Mouse (Mus musculus): ENCODE measurements around the gene Gon4l. TPM values are rescaled to one million over a fixed set of nuclear protein-coding genes. Genes with fewer than 3 reads are reported as not detected.

Gon4l gene
- polyA plus RNA-seq, 1 experiment, result 30.1 TPM

DNA sequence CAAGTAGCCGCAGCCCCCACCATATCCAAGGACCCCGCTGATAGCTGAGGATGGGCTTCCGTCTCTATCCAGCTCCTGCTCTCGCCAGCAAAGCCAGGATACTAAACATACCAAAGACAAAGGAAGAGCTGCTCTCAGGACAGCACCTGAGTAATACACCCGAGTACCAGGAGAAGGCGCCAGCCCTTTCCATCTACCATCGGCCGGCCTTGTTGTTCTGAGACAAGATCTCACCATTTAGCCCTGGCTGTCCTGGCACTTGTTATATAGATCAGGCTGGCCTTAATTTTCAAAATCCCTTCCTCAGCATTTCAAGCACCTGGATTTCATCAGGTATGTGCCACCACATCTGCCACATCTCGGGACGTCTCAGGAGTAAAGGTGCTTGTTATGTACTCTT lies 104.0 kb downstream of the Gon4l start:
- Histone ChIP-seq H3K4me1 (ENCODE audit: control insufficient read depth, insufficient read depth, low read length) (no peaks in the 10 kb centered on the region), H3K27ac (ENCODE audit: insufficient read depth, low read length) (no peak overlapping the region), H3K4me3 (ENCODE audit: insufficient read depth, low read length) (no peak overlapping the region)
- TF ChIP-seq CTCF (IDR thresholded peaks at IDR 0.05; ENCODE audit: extremely low read depth, insufficient read depth, low read length) (no peak), POLR2A (IDR thresholded peaks at IDR 0.05; ENCODE audit: extremely low read depth, insufficient read depth, low read length) (no peak)

DNA sequence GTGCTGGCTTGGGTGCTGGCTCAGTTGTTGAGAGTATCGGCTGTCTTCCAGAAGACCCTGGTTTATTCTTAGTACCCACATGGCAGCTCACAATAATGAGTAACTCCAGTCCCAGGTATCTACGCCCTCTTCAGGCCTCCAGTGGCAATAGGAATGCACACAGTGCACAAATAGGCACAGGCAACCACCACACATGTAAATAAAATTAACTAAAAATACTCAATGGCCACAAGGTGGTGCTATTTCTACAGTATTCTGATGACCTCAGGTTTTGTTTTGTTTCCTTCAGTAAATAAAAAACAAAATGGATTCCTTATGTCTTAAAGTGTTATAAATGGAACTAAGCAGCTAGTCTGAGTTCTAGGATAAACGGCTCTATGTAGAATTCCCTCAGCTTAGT lies 104.7 kb downstream of the Gon4l start:
- no peak for TF ChIP-seq POLR2A (IDR thresholded peaks at IDR 0.05; ENCODE audit: extremely low read depth, insufficient read depth, low read length)
- no peak; the same call in 1 of the 2 replicates for TF ChIP-seq CTCF (IDR thresholded peaks at IDR 0.05; ENCODE audit: extremely low read depth, insufficient read depth, low read length)
- Histone ChIP-seq H3K27ac (ENCODE audit: insufficient read depth, low read length) (no peak overlapping the region), H3K4me1 (ENCODE audit: control insufficient read depth, insufficient read depth, low read length) (no peaks in the 10 kb centered on the region), H3K4me3 (ENCODE audit: insufficient read depth, low read length) (no peak overlapping the region)

DNA sequence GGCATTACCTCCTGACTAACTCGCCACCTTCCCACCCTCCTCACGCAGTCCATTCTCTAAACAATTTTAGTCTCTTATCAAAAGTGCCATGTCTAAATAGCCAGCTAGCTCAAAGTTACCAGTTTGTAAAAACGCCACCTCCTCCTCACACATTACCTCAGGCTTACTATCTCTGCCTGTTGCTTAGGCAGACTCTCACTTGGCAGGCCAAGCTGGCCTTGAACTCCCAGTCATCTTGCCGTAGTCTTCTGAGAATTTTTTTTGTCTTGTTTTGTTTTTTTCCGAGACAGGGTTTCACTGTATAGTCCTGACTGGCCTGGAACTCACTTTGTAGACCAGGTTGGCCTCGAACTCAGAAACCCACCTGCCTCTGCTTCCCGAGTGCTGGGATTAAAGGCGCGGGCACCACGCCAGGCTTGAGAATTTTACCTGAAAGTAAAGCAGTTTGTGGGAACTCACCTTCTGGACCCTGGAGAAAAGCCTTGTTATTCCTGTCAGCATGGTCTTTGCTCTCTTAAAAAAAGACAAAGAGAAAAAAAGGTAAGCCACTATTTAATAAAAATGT lies 107.4 kb downstream of the Gon4l start:
- Histone ChIP-seq H3K27ac (ENCODE audit: insufficient read depth, low read length) (no peak overlapping the region), H3K4me1 (ENCODE audit: control insufficient read depth, insufficient read depth, low read length) (no peaks in the 10 kb centered on the region), H3K4me3 (ENCODE audit: insufficient read depth, low read length) (no peak overlapping the region)
- TF ChIP-seq POLR2A (IDR thresholded peaks at IDR 0.05; ENCODE audit: extremely low read depth, insufficient read depth, low read length) (no peak), CTCF (IDR thresholded peaks at IDR 0.05; ENCODE audit: extremely low read depth, insufficient read depth, low read length) (no peak)

DNA sequence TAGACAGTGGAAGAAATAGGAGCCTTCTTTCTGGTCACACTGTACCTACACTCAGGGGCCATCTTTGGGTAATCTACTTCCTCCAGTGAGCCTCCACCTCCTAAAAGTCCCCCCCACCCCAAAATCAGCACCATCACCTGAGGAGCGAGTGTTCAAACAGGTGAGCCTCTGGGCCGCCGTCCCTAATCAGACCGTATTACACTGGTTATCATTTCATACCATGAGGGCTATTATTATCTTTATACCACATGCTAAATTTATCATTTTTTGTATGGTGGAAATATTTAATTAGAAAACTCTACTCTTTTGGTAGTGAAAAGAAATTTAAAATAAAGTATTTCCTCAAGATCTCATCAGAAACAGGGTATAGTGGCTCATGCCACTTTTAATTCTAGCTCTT lies 109.1 kb downstream of the Gon4l start:
- H3K4me1 ChIP-seq (ENCODE audit: control insufficient read depth, insufficient read depth, low read length), result no peaks in the 10 kb centered on the region
- no peak overlapping the region for H3K4me3 ChIP-seq (ENCODE audit: insufficient read depth, low read length)
- H3K27ac ChIP-seq (ENCODE audit: insufficient read depth, low read length), result no peak overlapping the region
- TF ChIP-seq CTCF (IDR thresholded peaks at IDR 0.05; ENCODE audit: extremely low read depth, insufficient read depth, low read length) (no peak), POLR2A (IDR thresholded peaks at IDR 0.05; ENCODE audit: extremely low read depth, insufficient read depth, low read length) (no peak)

- peak overlapping the region; percentile 95 for H3K27ac ChIP-seq (ENCODE audit: insufficient read depth, low read length)
- peak overlapping the region; percentile 97 for H3K4me3 ChIP-seq (ENCODE audit: insufficient read depth, low read length)
- TF ChIP-seq CTCF (IDR thresholded peaks at IDR 0.05; ENCODE audit: extremely low read depth, insufficient read depth, low read length) (no peak), POLR2A (IDR thresholded peaks at IDR 0.05; ENCODE audit: extremely low read depth, insufficient read depth, low read length) (peak; percentile 84)
- H3K4me1 ChIP-seq (ENCODE audit: control insufficient read depth, insufficient read depth, low read length), result no peaks in the 10 kb centered on the region
Observed at GRCm38 (mm10) chr3:88949786-88950575, 115.0 kb downstream of the Gon4l start.

DNA sequence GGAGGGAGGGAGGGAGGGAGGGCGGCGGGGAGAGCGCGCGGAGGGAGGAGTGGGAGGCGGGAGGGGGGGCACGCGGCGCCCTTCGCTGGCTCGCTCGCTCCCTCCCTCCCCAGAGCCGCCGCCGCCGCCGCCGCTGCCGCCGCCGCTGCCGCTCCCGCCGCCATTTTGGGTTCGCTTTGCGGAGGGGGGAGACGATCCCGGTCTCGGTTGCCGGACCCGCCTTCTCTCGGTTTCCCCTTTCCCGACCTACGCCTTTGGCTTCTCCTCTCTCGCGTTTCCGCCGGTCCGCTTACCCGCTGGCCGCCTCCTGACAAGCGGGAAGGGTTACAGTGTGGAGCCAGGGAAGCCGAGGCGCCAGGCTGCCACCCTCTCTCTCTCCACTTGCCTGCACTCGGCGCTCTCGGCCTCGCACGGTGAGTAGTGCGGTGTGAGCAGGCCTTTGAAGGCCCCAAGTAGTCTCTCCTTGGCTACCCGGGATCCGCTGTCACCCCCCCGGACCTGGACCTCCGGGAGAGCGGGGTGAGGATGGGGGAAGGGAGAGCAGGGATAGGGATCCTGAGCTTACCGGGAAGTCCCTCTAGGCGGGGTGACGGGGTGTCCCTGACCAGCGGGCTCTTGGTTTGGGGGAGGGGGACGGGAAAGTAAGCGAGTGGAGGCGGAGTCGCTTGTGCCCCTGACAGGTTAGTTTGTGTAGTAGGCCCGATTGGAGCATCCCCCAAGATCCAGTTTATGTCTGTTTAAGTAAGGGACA lies 115.7 kb downstream of the Gon4l start, which contains the start of the genes Ash1l and Dap3:
Gene Ash1l, plus strand, starts transcription at position 47 of the 751 bp plus-strand sequence.
Gene Dap3, minus strand, starts transcription at position 606 of the 751 bp plus-strand sequence.
- TF ChIP-seq CTCF (IDR thresholded peaks at IDR 0.05; ENCODE audit: extremely low read depth, insufficient read depth, low read length) (0 out of 2 replicates have a peak, but pooled peaks have one; percentile 8), POLR2A (IDR thresholded peaks at IDR 0.05; ENCODE audit: extremely low read depth, insufficient read depth, low read length) (no peak)
- Histone ChIP-seq H3K27ac (ENCODE audit: insufficient read depth, low read length) (peak within 1 kb of the TSS; percentile 100), H3K4me3 (ENCODE audit: insufficient read depth, low read length) (peak within 1 kb of the TSS; percentile 97), H3K4me1 (ENCODE audit: control insufficient read depth, insufficient read depth, low read length) (no peaks in the 10 kb centered on the region)

DNA sequence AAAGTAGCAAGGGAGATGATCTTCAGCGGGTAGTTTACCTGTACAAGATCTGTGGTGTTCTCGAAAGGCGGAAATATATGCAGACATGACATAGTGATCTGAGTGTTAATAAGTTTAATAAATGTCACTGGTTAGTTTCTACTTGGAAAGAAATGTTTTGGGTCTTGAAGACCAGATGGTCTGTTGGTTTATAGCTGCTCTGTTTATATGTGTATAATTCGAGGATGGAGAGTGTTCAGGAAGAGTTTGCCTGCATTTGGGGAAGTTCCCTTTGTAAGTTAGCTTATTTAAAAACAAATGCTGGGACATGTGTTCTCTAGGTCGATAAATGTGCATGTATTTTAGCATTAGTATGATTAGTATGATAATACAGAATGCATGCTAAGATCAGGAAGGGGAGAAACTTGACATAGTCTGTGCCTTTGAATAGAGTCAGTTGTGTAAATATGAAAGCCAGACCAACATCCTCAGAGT lies 116.3 kb downstream of the Gon4l start:
- Histone ChIP-seq H3K4me1 (ENCODE audit: control insufficient read depth, insufficient read depth, low read length) (no peaks in the 10 kb centered on the region), H3K4me3 (ENCODE audit: insufficient read depth, low read length) (peak overlapping the region; percentile 97), H3K27ac (ENCODE audit: insufficient read depth, low read length) (peak overlapping the region; percentile 100; the same call in 1 of the 2 replicates)
- TF ChIP-seq CTCF (IDR thresholded peaks at IDR 0.05; ENCODE audit: extremely low read depth, insufficient read depth, low read length) (no peak), POLR2A (IDR thresholded peaks at IDR 0.05; ENCODE audit: extremely low read depth, insufficient read depth, low read length) (no peak)

- no peak overlapping the region for H3K4me3 ChIP-seq (ENCODE audit: insufficient read depth, low read length)
- no peaks in the 10 kb centered on the region for H3K4me1 ChIP-seq (ENCODE audit: control insufficient read depth, insufficient read depth, low read length)
- TF ChIP-seq CTCF (IDR thresholded peaks at IDR 0.05; ENCODE audit: extremely low read depth, insufficient read depth, low read length) (no peak), POLR2A (IDR thresholded peaks at IDR 0.05; ENCODE audit: extremely low read depth, insufficient read depth, low read length) (no peak)
- no peak overlapping the region for H3K27ac ChIP-seq (ENCODE audit: insufficient read depth, low read length)
Observed at GRCm38 (mm10) chr3:88953246-88953645, 118.2 kb downstream of the Gon4l start.

- Histone ChIP-seq H3K4me1 (ENCODE audit: control insufficient read depth, insufficient read depth, low read length) (no peaks in the 10 kb centered on the region), H3K4me3 (ENCODE audit: insufficient read depth, low read length) (no peak overlapping the region), H3K27ac (ENCODE audit: insufficient read depth, low read length) (no peak overlapping the region)
- no peak for TF ChIP-seq CTCF (IDR thresholded peaks at IDR 0.05; ENCODE audit: extremely low read depth, insufficient read depth, low read length)
- TF ChIP-seq POLR2A (IDR thresholded peaks at IDR 0.05; ENCODE audit: extremely low read depth, insufficient read depth, low read length), result no peak
Observed at GRCm38 (mm10) chr3:88953736-88954135, 118.7 kb downstream of the Gon4l start.

Other genes with a start within 250 kb of the Gon4l start
- 220 and 224 TPM in 2 replicates for gene Arhgef2, start 229.3 kb upstream of the Gon4l start, polyA plus RNA-seq (2012; rRNA removed)
- gene Rxfp4, start 182.1 kb upstream of the Gon4l start, polyA plus RNA-seq (2012; rRNA removed), result not detected in 2 replicates
- 70.5 and 75.6 TPM in 2 replicates for gene Khdc4, start 149.4 kb upstream of the Gon4l start, polyA plus RNA-seq (2012; rRNA removed)
- 58.7 and 63.6 TPM in 2 replicates for gene Rit1, start 118.4 kb upstream of the Gon4l start, polyA plus RNA-seq (2012; rRNA removed)
- 467 and 476 TPM in 2 replicates for gene Syt11, start 60.1 kb upstream of the Gon4l start, polyA plus RNA-seq (2012; rRNA removed)
- gene Msto1, start 78.8 kb downstream of the Gon4l start, polyA plus RNA-seq (2012; rRNA removed), result 30.9 and 35.4 TPM in 2 replicates
- gene Ash1l, start 115.4 kb downstream of the Gon4l start, polyA plus RNA-seq (2012; rRNA removed), result 32.6 and 32.8 TPM in 2 replicates
- gene Dap3, start 116.0 kb downstream of the Gon4l start, polyA plus RNA-seq (2012; rRNA removed), result 135 and 136 TPM in 2 replicates

Measured in cortical plate, adult 2 months (tissue).